Mouse (Mus musculus) bone marrow macrophage, adult 2 months (primary cell): ENCODE results near the gene Sema5a.

Source experiments
- CTCF ChIP-seq: IDR thresholded peaks from 2 replicates; pipeline ENCODE4 v1.5.1; 2012; ENCODE audit warnings: low read depth, mild to moderate bottlenecking, low read length, moderate library complexity
- POLR2A ChIP-seq: IDR thresholded peaks from 2 replicates; pipeline ENCODE4 v1.6.1; 2012; ENCODE audit warnings: mild to moderate bottlenecking, low read depth, low read length, borderline replicate concordance

DNA sequence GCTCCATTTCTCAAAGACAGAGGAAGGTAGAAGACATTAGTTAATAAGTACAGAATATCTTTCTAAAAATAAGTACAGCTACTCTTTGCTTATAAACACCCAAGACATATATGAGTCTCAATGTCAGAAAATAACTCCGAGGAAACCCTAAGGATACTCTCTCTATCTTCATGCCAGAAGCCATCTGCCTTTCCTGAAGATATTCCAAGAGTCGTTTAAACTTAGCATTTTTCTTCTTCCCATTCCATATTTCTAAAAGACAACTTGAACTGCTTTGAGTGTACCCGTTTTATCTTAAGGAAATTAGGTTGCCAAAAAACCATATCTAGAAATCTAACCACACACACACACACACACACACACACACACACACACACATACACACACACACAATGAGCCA, 4.5 kb upstream of the Sema5a start:
- TF ChIP-seq CTCF (no peak), POLR2A (no peak)
